Mouse (Mus musculus) adrenal gland, postnatal 4 days (tissue): ENCODE data around the gene Btg4. TPM values are rescaled to one million over a fixed set of nuclear protein-coding genes. Genes with fewer than 3 reads are reported as not detected.

ENCODE experiments used
- DNase-seq, 2 experiments: peaks; one replicate each; pipeline ENCODE4 v3.0.0; 2021 to 2022; ENCODE audit warnings: low spot score in 2 of 2, mixed read lengths in 2 of 2
- long read RNA-seq, 2 experiments: library from polyadenylated mRNA; stranded (forward); transcript quantifications; one replicate each; pipeline ENCODE4 v2.0.0; 2021
- total RNA-seq, 2 experiments: library from RNA; stranded (reverse); gene quantifications; 2 replicates each; pipeline ENCODE4 v1.2.3; 2021

Gene Btg4
- total RNA-seq: not detected
- long read RNA-seq, experiment 1: 0 reads
- long read RNA-seq, experiment 2: 0 reads

DNA sequence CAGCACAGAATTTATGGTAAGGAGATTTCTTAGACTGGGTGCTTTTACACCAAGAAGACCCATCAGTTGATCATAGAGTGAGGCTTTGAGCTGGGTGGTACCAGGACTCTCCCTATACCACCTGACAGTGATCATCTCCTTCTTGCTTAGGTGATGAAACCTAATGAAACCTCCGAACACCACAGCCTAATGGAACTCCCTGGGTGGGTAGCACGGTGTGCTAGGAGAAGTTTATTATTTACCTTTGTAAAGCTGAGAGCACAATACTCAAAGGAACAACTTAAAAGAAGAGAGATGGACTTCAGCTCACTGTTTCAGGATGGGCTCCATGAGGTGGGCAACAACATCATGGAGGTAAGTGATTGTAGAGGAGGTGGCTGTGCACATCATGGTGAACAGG is at the start of gene Btg4:
TSS of gene Btg4 (plus strand) at position 301 of the 400 bp plus-strand sequence.
- no peak for DNase-seq

DNA sequence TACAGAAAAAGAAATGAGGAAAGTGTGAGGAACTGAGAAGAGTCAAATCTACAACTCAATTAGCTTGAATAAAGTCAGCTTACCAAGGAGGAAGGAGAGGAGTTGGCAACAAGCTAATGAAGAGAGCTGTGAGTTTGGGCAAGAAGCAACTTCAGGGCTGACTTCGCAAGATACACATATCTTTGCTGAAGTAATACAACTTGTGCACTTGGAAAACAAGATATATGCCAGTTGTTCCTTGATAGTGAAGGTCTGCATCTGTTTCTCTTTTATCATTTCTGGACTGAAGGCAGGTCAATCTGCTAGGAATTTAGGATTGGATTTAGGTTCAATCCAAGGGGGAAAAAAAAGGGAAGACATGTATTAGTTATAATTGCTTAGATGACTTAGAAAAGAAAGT is 47.1 kb upstream of the Btg4 start:
- DNase-seq: no peak

GRCm38 (mm10) chr9:51015732-51016131 is 45.0 kb upstream of the Btg4 start:
- DNase-seq: no peak

GRCm38 (mm10) chr9:51019670-51020069 is 41.0 kb upstream of the Btg4 start:
- no peak for DNase-seq

DNA sequence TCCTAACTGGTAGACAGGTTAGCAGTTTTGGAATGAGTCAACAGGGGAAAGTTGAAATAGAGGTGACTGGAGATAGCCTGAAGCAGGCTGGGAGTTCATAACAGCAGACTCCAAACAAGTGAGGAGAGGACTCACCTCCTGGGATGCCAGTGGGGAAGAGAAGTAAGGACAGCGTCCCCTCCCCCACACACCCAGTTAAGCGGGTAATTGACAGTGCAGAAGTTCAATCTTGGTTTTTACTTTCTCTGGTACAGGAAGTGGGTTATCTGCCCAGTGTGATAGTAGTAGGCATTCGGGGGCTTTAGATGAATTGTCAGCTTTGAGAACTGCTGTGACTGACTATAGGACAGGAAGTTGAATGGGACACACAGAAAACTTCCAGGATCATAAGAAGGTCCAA is 40.4 kb upstream of the Btg4 start:
- no peak for DNase-seq

- DNase-seq: no peak
Measured at GRCm38 (mm10) chr9:51021123-51021795, 39.4 kb upstream of the Btg4 start.

DNA sequence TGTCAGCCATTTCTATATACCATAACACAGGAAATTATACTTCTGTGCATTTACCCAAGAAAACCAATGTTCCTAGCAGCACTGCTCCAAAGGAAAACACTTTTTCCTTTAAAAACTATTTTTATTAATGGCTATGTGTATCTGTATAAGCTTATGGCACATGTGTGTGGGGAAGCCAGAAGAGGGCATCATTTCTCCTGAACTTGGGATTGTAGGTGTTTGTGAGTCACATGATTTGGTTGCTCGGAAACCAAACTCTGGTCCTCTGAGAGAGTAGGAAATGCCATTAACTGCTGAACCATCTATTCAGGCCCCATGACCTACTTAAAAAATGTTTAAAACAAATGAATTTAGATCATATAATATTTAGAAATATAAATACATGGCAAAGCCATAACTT is 33.7 kb upstream of the Btg4 start:
- DNase-seq: no peak

DNA sequence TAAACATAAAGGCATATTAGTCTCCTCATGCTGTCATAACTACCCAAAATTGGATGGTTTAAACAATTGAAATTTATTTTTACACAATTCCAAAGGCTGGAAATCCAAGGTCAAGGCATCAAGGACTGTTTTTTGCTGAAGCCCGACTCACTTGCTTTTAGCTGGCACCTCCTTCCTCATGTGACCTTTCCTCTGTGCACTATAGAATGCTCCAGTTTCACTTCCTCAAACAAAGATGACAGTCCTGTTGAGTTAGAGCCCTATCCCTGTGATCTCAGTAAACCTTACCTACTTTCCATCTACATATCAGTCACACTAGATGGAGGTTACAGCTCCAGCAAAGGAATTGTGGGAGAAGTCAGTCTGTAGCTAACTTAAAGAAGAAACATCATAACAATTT is 30.6 kb upstream of the Btg4 start:
- DNase-seq: no peak

DNA sequence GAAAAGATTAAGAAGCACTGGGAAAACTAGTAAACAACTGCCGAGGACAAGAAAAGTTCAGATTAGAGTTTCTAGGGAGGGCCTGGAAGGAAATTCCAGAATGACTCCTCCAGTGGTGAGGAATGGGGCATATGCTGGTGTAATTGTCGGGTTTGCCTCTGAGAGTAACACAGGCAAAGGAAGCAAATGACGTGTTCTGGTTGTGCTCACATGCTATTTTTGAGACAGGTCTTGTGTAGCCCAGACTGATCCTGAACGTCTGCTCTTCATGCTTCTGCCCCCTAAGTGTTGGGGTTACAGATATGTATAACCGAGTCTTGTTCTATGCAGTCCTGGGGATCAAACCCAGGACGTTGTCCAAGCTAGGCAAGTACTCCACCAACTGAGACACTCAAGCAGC is 29.1 kb upstream of the Btg4 start:
- DNase-seq: no peak

DNA sequence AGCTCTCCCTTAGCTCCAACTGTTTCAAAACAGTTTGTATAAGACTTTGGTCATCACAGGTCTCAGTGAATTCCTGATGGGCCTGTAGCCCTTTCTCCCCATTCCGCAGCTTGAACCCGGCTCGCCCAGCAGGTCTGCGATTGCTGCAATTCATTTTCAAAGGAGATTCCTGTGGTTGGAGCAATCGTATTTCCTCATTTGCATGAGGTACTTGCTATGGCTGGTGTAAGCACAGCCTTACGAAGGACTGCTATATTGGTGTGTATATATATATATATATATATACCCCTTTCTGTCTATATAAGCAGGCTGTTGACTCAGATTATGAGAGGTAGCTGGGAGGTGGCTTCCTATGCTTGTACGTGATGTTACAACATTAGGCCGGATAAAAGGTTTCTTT is 28.4 kb upstream of the Btg4 start:
- no peak for DNase-seq

GRCm38 (mm10) chr9:51032785-51033529 is 27.7 kb upstream of the Btg4 start:
- DNase-seq: no peak

GRCm38 (mm10) chr9:51041491-51041980 is 19.2 kb upstream of the Btg4 start:
- DNase-seq: no peak

- no peak for DNase-seq
Measured at GRCm38 (mm10) chr9:51042136-51042535, 18.6 kb upstream of the Btg4 start.

DNA sequence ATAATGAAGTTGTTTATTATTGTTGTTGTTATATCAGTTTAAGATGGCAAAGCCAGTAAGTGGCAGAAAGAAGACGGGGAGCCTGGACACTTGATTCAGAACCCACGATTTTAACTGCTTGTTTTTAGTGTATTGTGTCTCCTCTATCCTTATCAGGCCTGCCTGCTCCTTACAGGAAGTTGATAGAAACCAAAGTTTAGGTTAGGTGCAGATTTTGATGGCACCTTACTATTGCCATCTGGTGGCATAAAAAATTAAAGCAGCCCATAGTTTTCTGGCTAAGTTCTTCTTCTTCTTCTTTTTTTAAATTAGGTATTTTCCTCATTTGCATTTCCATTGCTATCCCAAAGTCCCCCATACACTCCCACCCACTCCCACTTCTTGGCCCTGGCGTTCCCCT is 8.5 kb upstream of the Btg4 start:
- no peak for DNase-seq

GRCm38 (mm10) chr9:51056360-51057324 is 4.1 kb upstream of the Btg4 start:
- no peak for DNase-seq

GRCm38 (mm10) chr9:51058951-51059521 is 1.7 kb upstream of the Btg4 start:
- no peak for DNase-seq

- DNase-seq: no peak
Measured at GRCm38 (mm10) chr9:51068202-51068601, 7.5 kb downstream of the Btg4 start.

- no peak for DNase-seq
Measured at GRCm38 (mm10) chr9:51070801-51071200, 10.1 kb downstream of the Btg4 start.

GRCm38 (mm10) chr9:51075780-51076179 is 15.1 kb downstream of the Btg4 start:
- no peak for DNase-seq

DNA sequence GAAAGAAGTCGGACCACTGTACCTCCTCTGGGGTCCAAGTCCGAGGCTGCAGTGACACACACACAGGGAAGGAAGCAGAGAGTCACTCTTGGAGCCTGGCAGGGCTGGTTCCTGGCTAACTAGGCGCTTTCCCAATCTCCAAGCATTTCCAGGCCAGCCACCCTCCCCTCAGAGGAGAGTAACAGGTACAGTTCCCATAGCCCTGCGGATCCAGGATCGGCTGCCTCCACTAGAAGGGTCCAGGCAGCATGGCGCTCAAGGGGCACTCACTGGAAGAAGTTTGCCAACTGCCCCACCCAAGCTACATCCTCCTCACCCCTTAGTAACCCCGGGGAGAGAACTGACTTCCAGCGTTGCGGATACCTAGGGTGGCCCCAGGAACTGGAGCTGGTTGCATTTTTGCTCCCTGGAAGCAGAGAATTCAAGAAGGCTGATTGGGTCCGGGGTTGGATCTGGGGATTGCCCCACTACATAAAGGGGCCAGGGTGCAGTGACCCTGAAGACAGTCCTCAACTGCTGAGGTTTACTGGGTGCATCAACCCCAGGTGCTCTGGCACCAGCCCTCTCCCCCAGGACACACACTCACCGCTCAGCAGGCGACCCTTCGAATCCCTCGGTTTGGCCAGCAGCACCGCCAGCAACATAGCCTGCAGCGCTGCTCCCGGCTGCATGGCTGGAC is 15.7 kb downstream of the Btg4 start:
- no peak for DNase-seq

GRCm38 (mm10) chr9:51076979-51077315 is 16.2 kb downstream of the Btg4 start, which contains the start of gene Layn:
TSS of gene Layn (minus strand) at chr9:51077094.
- peak; percentile 27 to 62 for DNase-seq
